In genomic region chr13:10044084-10044483, GRCm38 (mm10) we compare ENCODE assay signal across 16 mouse cellular contexts.
DNase-seq lines count a peak whose midpoint lies in the region; ATAC-seq and TF ChIP-seq lines count a peak whose summit lies in the region.
"Had no signal": no experiment of that assay in that cellular context is flagged by ENCODE, and none has a peak within 500 bp of the region (broad histone marks: within the 10 kb centered on the region; RNA-seq: fewer than 3 reads in every experiment).

No protein-coding gene starts in this region.

- 62% methylated on average over 4 of the region's 4 CpGs for WGBS in heart, postnatal 0 days
- 42% methylated on average over 4 of the region's 4 CpGs for WGBS in kidney, embryonic 16.5 days
- 43% methylated on average over 4 of the region's 4 CpGs for WGBS in liver, embryonic 12.5 days (ENCODE audit: insufficient replicate concordance)

- H3K9me3 ChIP-seq in heart, postnatal 0 days (replicated peaks; ENCODE audit: control insufficient read depth, low read length) = no peaks in the 10 kb centered on the region
- H3K9me3 ChIP-seq in kidney, embryonic 16.5 days (ENCODE audit: low read length) = no peaks in the 10 kb centered on the region
- no peaks in the 10 kb centered on the region for H3K9me3 ChIP-seq in liver, embryonic 12.5 days (replicated peaks)
- H3K9me3 ChIP-seq: hindbrain, embryonic 10.5 days; limb, embryonic 10.5 days; liver, embryonic 13.5 days had no signal

- no peak overlapping the region for H3K4me2 ChIP-seq in heart, postnatal 0 days (ENCODE audit: low read depth, low read length)
- no peak overlapping the region for H3K4me2 ChIP-seq in kidney, embryonic 16.5 days (replicated peaks; ENCODE audit: low read depth, low read length)
- H3K4me2 ChIP-seq in liver, embryonic 12.5 days = no peak overlapping the region
- H3K4me2 ChIP-seq: liver, embryonic 13.5 days had no signal

- intact Hi-C loops in heart, postnatal 36 days (cut with DNase I) = no loop called here

- peak; percentile 9 for DNase-seq in heart, postnatal 0 days (ENCODE audit: low spot score)
- no peak for DNase-seq in heart, postnatal 36 days
- DNase-seq in gastrocnemius, postnatal 10 days = no peak
- no peak for DNase-seq in thymus, adult 18-20 months
- DNase-seq: cerebellum, adult 9-10 months; liver, embryonic 13.5 days; right cerebral cortex, postnatal 4 days had no signal

- H3K27me3 ChIP-seq in heart, postnatal 0 days (ENCODE audit: control insufficient read depth, insufficient read depth, low read length) = no peaks in the 10 kb centered on the region
- no peaks in the 10 kb centered on the region for H3K27me3 ChIP-seq in kidney, embryonic 16.5 days (ENCODE audit: insufficient read depth, low read length)
- H3K27me3 ChIP-seq in liver, embryonic 12.5 days (replicated peaks) = no peaks in the 10 kb centered on the region
- H3K27me3 ChIP-seq: liver, embryonic 13.5 days; megakaryocyte, embryonic 14.5 days had no signal

- no peak overlapping the region for H3K4me3 ChIP-seq in heart, postnatal 0 days (ENCODE audit: low read depth, low read length)
- no peak overlapping the region for H3K4me3 ChIP-seq in kidney, embryonic 16.5 days (ENCODE audit: low read length)
- H3K4me3 ChIP-seq in liver, embryonic 12.5 days = no peak overlapping the region
- H3K4me3 ChIP-seq: hindbrain, embryonic 10.5 days; limb, embryonic 10.5 days; liver, embryonic 13.5 days; megakaryocyte, embryonic 14.5 days had no signal

- H3K36me3 ChIP-seq in heart, postnatal 0 days (replicated peaks; ENCODE audit: control insufficient read depth, insufficient read depth, low read length) = no peaks in the 10 kb centered on the region
- no peaks in the 10 kb centered on the region for H3K36me3 ChIP-seq in kidney, embryonic 16.5 days (ENCODE audit: insufficient read depth, low read length)
- H3K36me3 ChIP-seq in liver, embryonic 12.5 days = no peaks in the 10 kb centered on the region
- H3K36me3 ChIP-seq: hindbrain, embryonic 10.5 days; limb, embryonic 10.5 days; liver, embryonic 13.5 days had no signal

- TF ChIP-seq CTCF in heart, postnatal 0 days (IDR thresholded peaks at IDR 0.05; ENCODE audit: low read depth) = no peak

- peaks cover 11% of the 10 kb centered on the region for H3K4me1 ChIP-seq in heart, postnatal 0 days (ENCODE audit: control insufficient read depth, insufficient read depth)
- H3K4me1 ChIP-seq in kidney, embryonic 16.5 days (ENCODE audit: insufficient read depth, low read length) = no peaks in the 10 kb centered on the region
- no peaks in the 10 kb centered on the region for H3K4me1 ChIP-seq in liver, embryonic 12.5 days
- H3K4me1 ChIP-seq: hindbrain, embryonic 10.5 days; limb, embryonic 10.5 days; liver, embryonic 13.5 days had no signal

- no peak for ATAC-seq in heart, postnatal 0 days (ENCODE audit: insufficient read depth, low read depth)
- ATAC-seq in granulocyte monocyte progenitor cell, adult 5-6 weeks (replicated peaks; ENCODE audit: poor library complexity, severe bottlenecking) = peak; percentile 25; the same call in 1 of the 2 replicates
- ATAC-seq in kidney, embryonic 16.5 days (ENCODE audit: low FRiP score, low TSS enrichment) = peak; percentile 46; the same call in 1 of the 2 replicates
- no peak for ATAC-seq in liver, embryonic 12.5 days
- ATAC-seq: forebrain, embryonic 14.5 days; intestine, embryonic 16.5 days; lung, postnatal 0 days had no signal

- no peak overlapping the region for H3K9ac ChIP-seq in heart, postnatal 0 days (replicated peaks; ENCODE audit: low read depth, low read length)
- H3K9ac ChIP-seq in kidney, embryonic 16.5 days (replicated peaks; ENCODE audit: low read length) = no peak overlapping the region
- no peak overlapping the region for H3K9ac ChIP-seq in liver, embryonic 12.5 days
- H3K9ac ChIP-seq: liver, embryonic 13.5 days had no signal

- no peak for TF ChIP-seq EP300 in heart, postnatal 0 days (IDR thresholded peaks at IDR 0.05; ENCODE audit: low read depth)

- H3K27ac ChIP-seq in heart, postnatal 0 days (ENCODE audit: low read depth) = no peak overlapping the region
- H3K27ac ChIP-seq in kidney, embryonic 16.5 days (ENCODE audit: low read length) = no peak overlapping the region
- no peak overlapping the region for H3K27ac ChIP-seq in liver, embryonic 12.5 days
- H3K27ac ChIP-seq: hindbrain, embryonic 10.5 days; limb, embryonic 10.5 days; liver, embryonic 13.5 days had no signal

Comparison
In these comparisons a context has a peak if more than half of its experiments do, and no peak if none do; other contexts are left out.
1. ATAC-seq: peak in granulocyte monocyte progenitor cell, adult 5-6 weeks (single experiment) and kidney, embryonic 16.5 days (single experiment); none in heart, postnatal 0 days (single experiment) and liver, embryonic 12.5 days (single experiment).